Mouse (Mus musculus) T-helper 17 cell (primary cell): ENCODE measurements around the gene Rnf13.

ENCODE experiments used
- in situ Hi-C, 2 experiments: fragments of 300-600 bp; cut with MboI, MseI; formaldehyde crosslinking; loops; 1 replicate in 1 of 2; 2 replicates in 1 of 2; pipeline ENCODE4 v1.15.1; 2025; ENCODE audit warnings: high pct_unique_total_duplicates in 2 of 2

The Rnf13 gene

DNA sequence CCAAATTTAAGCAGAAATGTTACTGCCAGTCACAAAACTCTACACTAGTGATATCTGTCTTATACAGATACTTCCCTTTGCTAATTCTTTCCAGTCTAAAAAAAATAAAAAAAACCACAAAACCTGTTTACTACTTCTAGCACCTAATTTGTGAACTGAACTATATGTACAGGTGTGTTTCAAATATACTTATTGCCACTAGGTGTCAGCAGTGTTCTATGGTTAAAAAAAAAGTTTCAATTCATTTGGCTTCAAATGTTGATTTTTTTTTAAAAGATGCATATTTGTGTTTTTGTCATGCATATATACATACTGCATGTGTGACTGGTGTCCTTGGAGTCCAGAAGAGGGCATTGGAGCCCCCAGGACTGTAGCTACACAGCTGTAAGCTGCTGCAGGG is 107.9 kb downstream of the Rnf13 start:
- in situ Hi-C loops: loop anchor here (25.0 kb wide), 2 partner anchors 644 to 744 kb away; partner anchors contain the start of gene Selenot (in 1 of the 2)

DNA sequence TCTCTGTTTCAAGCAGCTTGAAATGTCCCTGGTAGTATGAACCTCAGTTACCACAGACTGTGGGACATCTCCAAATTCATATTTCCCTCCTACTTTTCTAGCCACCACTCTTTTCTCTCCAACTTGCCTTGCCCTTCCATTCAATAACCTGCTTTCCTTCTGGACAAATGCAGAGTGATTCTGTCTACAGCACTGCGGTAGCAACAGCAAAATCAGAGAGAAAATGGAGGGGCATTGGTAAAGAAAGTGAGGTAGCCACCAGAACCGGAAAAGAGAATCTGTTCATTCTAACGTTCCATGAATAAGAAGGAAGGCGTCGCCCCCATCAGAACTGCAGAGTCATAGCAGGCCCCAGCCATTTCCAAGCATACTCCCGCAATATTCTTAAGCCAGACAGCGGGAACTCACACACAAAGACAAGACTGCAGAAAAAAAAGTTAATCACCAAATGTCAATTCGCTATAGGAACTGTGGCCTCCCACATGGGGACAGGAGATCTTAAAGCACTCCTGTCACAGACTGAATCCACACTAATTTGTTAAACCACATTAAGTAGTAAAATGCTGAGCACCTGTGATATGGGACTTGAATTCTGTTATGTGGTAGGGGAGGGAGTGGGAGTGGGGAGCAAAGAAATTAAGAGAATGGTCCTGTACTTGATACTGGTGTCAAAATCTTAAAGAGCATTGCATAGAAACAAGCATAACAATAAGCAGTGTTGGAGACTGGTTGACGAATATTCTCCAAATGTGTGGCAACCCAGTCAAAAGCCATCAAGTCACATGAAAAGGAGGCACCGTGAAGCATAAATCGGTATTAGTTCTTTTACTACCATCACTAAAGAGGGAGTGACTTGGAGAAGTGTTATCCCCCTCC is 110.2 kb downstream of the Rnf13 start:
- in situ Hi-C loops: loop anchor here (5.0 to 25.0 kb wide), 3 partner anchors 276 to 741 kb away; partner anchors contain the start of gene Selenot (in 1 of the 2)

DNA sequence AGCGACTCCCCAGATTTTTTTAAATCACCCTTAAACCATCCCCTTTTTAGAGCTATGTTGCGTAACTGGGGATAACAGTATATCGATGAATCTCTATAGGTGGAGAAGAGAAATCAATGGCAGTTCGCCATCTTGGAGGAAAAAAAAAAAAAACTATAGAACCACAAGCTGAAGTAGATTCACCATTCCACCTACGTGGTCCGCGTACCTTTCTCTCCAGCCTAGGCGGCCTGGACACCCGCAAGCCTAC is 110.7 kb downstream of the Rnf13 start:
- in situ Hi-C loops: loop anchor here (5.0 to 25.0 kb wide), 3 partner anchors 276 to 741 kb away; partner anchors contain the start of gene Selenot (in 1 of the 2)

DNA sequence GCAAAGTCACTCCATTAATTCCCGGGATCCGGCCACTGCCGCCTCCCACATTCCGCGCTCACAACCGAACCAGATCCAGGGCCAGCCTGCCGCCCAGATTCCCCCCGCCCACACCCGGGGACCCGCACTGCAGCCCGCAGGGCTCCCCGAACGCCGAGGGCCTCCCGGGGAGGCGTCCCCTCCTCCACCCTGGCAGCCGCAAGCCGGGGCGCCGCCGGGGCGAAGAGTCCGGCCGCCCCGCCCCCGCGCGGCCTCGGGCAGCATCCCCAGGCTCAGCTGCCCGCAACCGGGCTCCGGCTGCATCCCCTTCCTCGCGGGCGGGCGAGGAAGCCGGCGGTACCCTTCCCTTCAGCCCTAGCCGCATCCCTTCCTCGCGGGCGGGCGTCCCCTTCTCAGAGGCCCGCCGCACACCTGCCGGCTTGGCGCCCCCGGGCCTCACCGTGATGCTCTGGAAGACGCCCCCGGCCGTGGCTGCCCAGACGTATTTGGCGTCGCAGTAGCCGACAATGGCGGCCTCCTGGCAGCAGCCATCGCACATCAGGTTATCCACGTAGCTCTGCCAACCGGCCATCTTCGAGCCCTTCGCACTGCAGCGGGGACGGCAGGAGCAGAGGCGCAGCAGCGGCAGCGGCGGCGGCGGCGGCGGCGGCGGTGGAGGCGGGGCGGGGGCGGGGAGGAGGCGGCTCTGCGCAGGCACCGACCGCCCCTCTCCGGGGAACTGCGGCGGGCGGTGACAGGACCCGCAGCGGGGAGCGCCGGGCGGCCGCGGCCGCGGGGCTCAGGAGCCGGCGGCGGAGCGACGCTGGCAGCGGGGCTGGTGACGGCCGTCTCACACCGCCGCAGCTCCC is 111.3 kb downstream of the Rnf13 start:
- in situ Hi-C loops: loop anchor here (5.0 to 25.0 kb wide), 3 partner anchors 275 to 740 kb away; partner anchors contain the start of gene Selenot (in 1 of the 2)

DNA sequence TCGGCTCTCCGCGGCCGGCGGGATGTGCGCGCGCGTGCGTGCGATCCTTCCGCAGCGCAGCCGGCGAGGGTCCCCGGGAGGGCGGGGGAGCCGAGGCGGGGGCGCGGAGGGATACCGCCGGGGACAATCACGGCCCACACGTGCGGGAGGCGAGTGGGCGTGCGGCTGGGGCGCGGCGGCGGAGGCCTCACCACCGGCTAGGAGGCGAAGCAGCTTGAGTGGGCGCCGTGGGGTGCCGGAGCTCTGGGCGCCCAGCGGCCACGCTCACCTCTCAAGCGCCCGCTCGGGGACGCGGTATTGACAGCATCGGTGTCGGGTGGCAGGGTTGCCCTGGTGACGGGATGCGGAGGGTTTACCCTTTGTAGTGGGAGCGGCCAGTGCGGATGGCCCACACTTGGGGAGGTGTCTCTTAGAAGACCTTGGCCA is 111.9 kb downstream of the Rnf13 start, which contains the start of gene Pfn2:
TSS of gene Pfn2 (minus strand) at position 320 of the 426 bp plus-strand sequence.
- in situ Hi-C loops: loop anchor here (5.0 to 25.0 kb wide), 3 partner anchors 275 to 740 kb away; partner anchors contain the start of gene Selenot (in 1 of the 2)

DNA sequence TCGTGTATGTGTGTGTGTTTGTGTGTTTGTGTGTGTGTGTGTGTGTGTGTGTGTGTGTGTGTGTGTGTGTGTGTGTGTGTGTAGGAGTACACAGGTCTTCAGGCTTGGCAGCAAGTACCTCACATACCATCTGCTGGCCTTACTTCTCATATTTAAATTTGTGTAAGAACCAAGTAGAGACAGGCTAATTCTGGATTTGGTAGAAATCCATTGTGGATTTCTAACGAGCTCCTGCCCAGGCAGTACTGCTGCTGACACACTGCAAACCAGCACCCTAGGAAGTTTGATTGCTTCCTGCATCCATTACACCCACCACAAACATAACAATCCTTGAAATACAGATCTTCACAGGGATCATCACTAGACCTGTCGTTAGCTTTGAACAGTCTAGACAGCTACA is 147.1 kb downstream of the Rnf13 start:
- in situ Hi-C loops: no loop called here
